Mouse (Mus musculus) liver, adult 2 months (tissue): ENCODE results near the gene Glt8d2. TPM values are rescaled to one million over a fixed set of nuclear protein-coding genes. Genes with fewer than 3 reads are reported as not detected.
"Not testable (repeated sequence)": the region's sequence is repeated elsewhere in the genome, so short reads cannot be mapped to it uniquely, and the experiment has no call there.

ENCODE experiments used
- DNase-seq: peaks from one replicate; pipeline ENCODE4 v3.0.0-alpha.2; 2011; ENCODE audit warnings: low read depth, low spot score; ENCODE audit errors: extremely low read depth
- H3K27ac ChIP-seq: fragments of 200-500 bp; replicated peaks from 2 replicates; pipeline ENCODE4 v1.5.1; 2012; ENCODE audit warnings: low read depth, mild to moderate bottlenecking, control low read depth, inconsistent platforms, low read length; ENCODE audit not compliant: insufficient read depth
- H3K27me3 ChIP-seq: fragments of 200-500 bp; 2 replicates; pipeline ENCODE4 v1.6.1; 2012; ENCODE audit warnings: mild to moderate bottlenecking, moderate library complexity, low read length, inconsistent platforms; ENCODE audit not compliant: control insufficient read depth, insufficient read depth
- H3K36me3 ChIP-seq: fragments of 200-500 bp; 2 replicates; pipeline ENCODE4 v1.6.1; 2012; ENCODE audit warnings: low read length, inconsistent platforms; ENCODE audit not compliant: control insufficient read depth, insufficient read depth
- H3K4me1 ChIP-seq: fragments of 200-500 bp; 2 replicates; pipeline ENCODE4 v1.6.1; 2011; ENCODE audit warnings: low read length; ENCODE audit not compliant: control insufficient read depth, insufficient read depth
- H3K4me3 ChIP-seq: fragments of 200-500 bp; 2 replicates; pipeline ENCODE4 v1.5.1; 2011; ENCODE audit warnings: low read depth, mild to moderate bottlenecking, control low read depth, low read length, moderate library complexity; ENCODE audit not compliant: insufficient read depth
- H3K79me2 ChIP-seq: fragments of 200-500 bp; 2 replicates; pipeline ENCODE4 v1.6.1; 2012; ENCODE audit warnings: inconsistent platforms, mild to moderate bottlenecking, low read length, moderate library complexity; ENCODE audit not compliant: control insufficient read depth, insufficient read depth
- H3K9ac ChIP-seq: fragments of 200-500 bp; 2 replicates; pipeline ENCODE4 v1.6.1; 2012; ENCODE audit warnings: low read depth, mild to moderate bottlenecking, control low read depth, inconsistent platforms, low read length
- CTCF ChIP-seq: fragments of 200-500 bp; IDR thresholded peaks from 2 replicates; pipeline ENCODE4 v1.5.1; 2011; ENCODE audit warnings: low read depth, low read length, control low read depth
- POLR2A ChIP-seq: fragments of 200-500 bp; IDR thresholded peaks from 2 replicates; pipeline ENCODE4 v1.6.1; 2011; ENCODE audit warnings: low read length, control low read depth; ENCODE audit not compliant: insufficient read depth; ENCODE audit errors: extremely low read depth
- WGBS: fragments of 180-500 bp; shearing (Covaris S2); methylation state at CpG from one replicate; pipeline ENCODE4 v1.1.7; 2018; 5-methylcytosine and 5-hydroxymethylcytosine counted together
- polyA plus RNA-seq: library from polyadenylated mRNA; depleted of rRNA; stranded (reverse); fragments of >200 nt; gene quantifications from 2 replicates; pipeline ENCODE4 v1.2.3, GENCODE M21; 2012
- total RNA-seq: library from RNA; depleted of rRNA; stranded (reverse); fragments of >200 nt; gene quantifications from 2 replicates; pipeline ENCODE4 v1.2.3, GENCODE M21; 2014

Gene Glt8d2
- total and polyA plus RNA-seq, 2 experiments = 0.18 TPM; not detected in 1

- WGBS = 8% methylated on average over 7 of the region's 7 CpGs
- Histone ChIP-seq H3K79me2 (peaks cover 29% of the 10 kb centered on the region), H3K36me3 (no peaks in the 10 kb centered on the region), H3K4me1 (peaks cover 8% of the 10 kb centered on the region), H3K27me3 (no peaks in the 10 kb centered on the region), H3K4me3 (peak overlapping the region; percentile 87), H3K9ac (peak overlapping the region; percentile 92), H3K27ac (no peak overlapping the region)
- DNase-seq = no peak
- no peak for TF ChIP-seq CTCF
- no peak for TF ChIP-seq POLR2A
These were observed 60.0 kb downstream of the Glt8d2 start for GRCm38 (mm10) chr10:82630497-82630896.

- DNase-seq = peak; percentile 77
- TF ChIP-seq POLR2A = peak; percentile 58; the same call in 1 of the 2 replicates
These were observed 60.7 kb downstream of the Glt8d2 start, which contains the start of gene Tdg for GRCm38 (mm10) chr10:82629586-82630255. Gene Tdg, plus strand, starts transcription at chr10:82629828.

GRCm38 (mm10) chr10:82629111-82629585, 61.3 kb downstream of the Glt8d2 start:
- TF ChIP-seq POLR2A = no peak
- no peak for TF ChIP-seq CTCF
- H3K4me1 ChIP-seq = peaks cover 9% of the 10 kb centered on the region
- no peaks in the 10 kb centered on the region for H3K36me3 ChIP-seq
- H3K79me2 ChIP-seq = peaks cover 24% of the 10 kb centered on the region
- H3K4me3 ChIP-seq = peak overlapping the region; percentile 60
- 9% methylated on average over 11 of the region's 11 CpGs for WGBS
- no peaks in the 10 kb centered on the region for H3K27me3 ChIP-seq
- H3K27ac ChIP-seq = peak overlapping the region; percentile 80
- DNase-seq = no peak
- H3K9ac ChIP-seq = peak overlapping the region; percentile 72

More at GRCm38 (mm10) chr10:82629586-82630255, 60.7 kb downstream of the Glt8d2 start, which contains the start of gene Tdg:
- 3% methylated on average over 78 of the region's 78 CpGs for WGBS
- Histone ChIP-seq H3K27ac (peak within 1 kb of the TSS; percentile 84), H3K79me2 (peaks cover 29% of the 10 kb centered on the region), H3K9ac (peak within 1 kb of the TSS; percentile 92), H3K4me3 (peak within 1 kb of the TSS; percentile 87)
- H3K4me1 ChIP-seq, H3K36me3 ChIP-seq, H3K27me3 ChIP-seq: not testable (repeated sequence)

- not testable (repeated sequence) for H3K27me3 ChIP-seq, H3K36me3 ChIP-seq, H3K9ac ChIP-seq, H3K4me1 ChIP-seq, DNase-seq, H3K79me2 ChIP-seq
- peak overlapping the region; percentile 5 for H3K4me3 ChIP-seq
- 1% methylated on average over 2 of the region's 2 CpGs for WGBS
- H3K27ac ChIP-seq = peak overlapping the region; percentile 14
These were observed 66.9 kb downstream of the Glt8d2 start for GRCm38 (mm10) chr10:82623553-82623932.

- Histone ChIP-seq H3K4me3 (peak within 1 kb of the TSS; percentile 78), H3K9ac (peak within 1 kb of the TSS; percentile 87), H3K4me1 (peaks cover 2% of the 10 kb centered on the region), H3K27me3 (no peaks in the 10 kb centered on the region), H3K36me3 (no peaks in the 10 kb centered on the region), H3K79me2 (no peaks in the 10 kb centered on the region), H3K27ac (peak within 1 kb of the TSS; percentile 84)
- peak; percentile 100 for DNase-seq
- TF ChIP-seq POLR2A = no peak; the same call in 1 of the 2 replicates
- no peak for TF ChIP-seq CTCF
- WGBS = under 1% methylated on average over 59 of the region's 61 CpGs
These were observed 67.5 kb downstream of the Glt8d2 start, which contains the start of gene 1190007I07Rik for GRCm38 (mm10) chr10:82622671-82623552. Gene 1190007I07Rik, minus strand, starts transcription at chr10:82623228.
